Mouse (Mus musculus) limb, embryonic 13.5 days (tissue): ENCODE data around the gene Ppm1h. TPM values are rescaled to one million over a fixed set of nuclear protein-coding genes. Genes with fewer than 3 reads are reported as not detected.

ENCODE experiments used
- ATAC-seq: fragments of 200-750 bp; cut with Nextera tagmentation; 2 replicates; pipeline ENCODE4 v1.8.0; 2017; ENCODE audit warnings: low read depth, moderate number of reproducible peaks, moderate TSS enrichment; ENCODE audit not compliant: low FRiP score
- H3K27ac ChIP-seq: fragments of 300-500 bp; sonication (generic); 2 replicates; pipeline ENCODE4 v1.5.1; 2015; ENCODE audit warnings: inconsistent platforms, mild to moderate bottlenecking, moderate library complexity
- H3K27me3 ChIP-seq: fragments of 300-500 bp; sonication (generic); 2 replicates; pipeline ENCODE4 v1.6.1; 2015; ENCODE audit warnings: mild to moderate bottlenecking, inconsistent platforms
- H3K36me3 ChIP-seq: fragments of 300-500 bp; sonication (generic); 2 replicates; pipeline ENCODE4 v1.6.1; 2015; ENCODE audit warnings: inconsistent platforms, mild to moderate bottlenecking, moderate library complexity
- H3K4me1 ChIP-seq: fragments of 300-500 bp; sonication (generic); 2 replicates; pipeline ENCODE4 v1.6.1; 2015; ENCODE audit warnings: inconsistent platforms
- H3K4me2 ChIP-seq: fragments of 300-500 bp; sonication (generic); replicated peaks from 2 replicates; pipeline ENCODE4 v1.6.1; 2015; ENCODE audit warnings: inconsistent platforms, mild to moderate bottlenecking, moderate library complexity
- H3K4me3 ChIP-seq: fragments of 300-500 bp; sonication (generic); 2 replicates; pipeline ENCODE4 v1.5.1; 2015; ENCODE audit warnings: moderate library complexity, mild to moderate bottlenecking, inconsistent platforms
- H3K9ac ChIP-seq: fragments of 300-500 bp; sonication (generic); 2 replicates; pipeline ENCODE4 v1.6.1; 2015; ENCODE audit warnings: mild to moderate bottlenecking, inconsistent platforms
- H3K9me3 ChIP-seq: fragments of 300-500 bp; sonication (generic); 2 replicates; pipeline ENCODE4 v1.6.1; 2016; ENCODE audit warnings: inconsistent platforms
- WGBS: fragments of 180-500 bp; shearing (Covaris S2); methylation state at CpG from one replicate; pipeline ENCODE4 v1.1.7; 2015; 5-methylcytosine and 5-hydroxymethylcytosine counted together
- polyA plus RNA-seq: library from polyadenylated mRNA; unstranded; fragments of >200 nt; fragmentation: Nextera tagmentation; extraction: Ambion mirVana; gene quantifications from 2 replicates; pipeline ENCODE4 v1.2.1, GENCODE M21; 2015

Ppm1h gene
- polyA plus RNA-seq, 1 experiment from 2014 or later: 4.1 TPM

- ATAC-seq: no peak
- no peaks in the 10 kb centered on the region for H3K36me3 ChIP-seq
- peaks cover 33% of the 10 kb centered on the region for H3K4me1 ChIP-seq
Measured at GRCm38 (mm10) chr10:122712307-122712706, 33.7 kb downstream of the Ppm1h start.

GRCm38 (mm10) chr10:122715856-122716255 lies 37.3 kb downstream of the Ppm1h start:
- H3K4me1 ChIP-seq: peaks cover 12% of the 10 kb centered on the region
- ATAC-seq: no peak
- 83% methylated on average over 12 of the region's 12 CpGs for WGBS
- no peak overlapping the region for H3K4me3 ChIP-seq
- no peak overlapping the region for H3K4me2 ChIP-seq
- H3K9me3 ChIP-seq: no peaks in the 10 kb centered on the region
- no peak overlapping the region for H3K9ac ChIP-seq
- H3K36me3 ChIP-seq: no peaks in the 10 kb centered on the region
- H3K27me3 ChIP-seq: no peaks in the 10 kb centered on the region
- no peak overlapping the region for H3K27ac ChIP-seq

More at GRCm38 (mm10) chr10:122712307-122712706, 33.7 kb downstream of the Ppm1h start:
- Histone ChIP-seq H3K9me3 (no peaks in the 10 kb centered on the region), H3K4me2 (no peak overlapping the region), H3K27me3 (no peaks in the 10 kb centered on the region), H3K9ac (no peak overlapping the region), H3K27ac (no peak overlapping the region), H3K4me3 (no peak overlapping the region)
- WGBS: 72% methylated on average over 5 of the region's 5 CpGs

GRCm38 (mm10) chr10:122716286-122716685 lies 37.7 kb downstream of the Ppm1h start:
- ATAC-seq: no peak
- 64% methylated on average over 8 of the region's 8 CpGs for WGBS
- peaks cover 8% of the 10 kb centered on the region for H3K4me1 ChIP-seq

GRCm38 (mm10) chr10:122716739-122717474 lies 38.3 kb downstream of the Ppm1h start:
- Histone ChIP-seq H3K9me3 (no peaks in the 10 kb centered on the region), H3K9ac (no peak overlapping the region), H3K4me3 (no peak overlapping the region), H3K4me1 (peaks cover 1% of the 10 kb centered on the region), H3K4me2 (no peak overlapping the region), H3K27ac (no peak overlapping the region), H3K27me3 (no peaks in the 10 kb centered on the region), H3K36me3 (no peaks in the 10 kb centered on the region)
- no peak for ATAC-seq
- 79% methylated on average over 14 of the region's 14 CpGs for WGBS

More at GRCm38 (mm10) chr10:122716286-122716685, 37.7 kb downstream of the Ppm1h start:
- Histone ChIP-seq H3K36me3 (no peaks in the 10 kb centered on the region), H3K27ac (no peak overlapping the region), H3K27me3 (no peaks in the 10 kb centered on the region), H3K4me2 (no peak overlapping the region), H3K9ac (no peak overlapping the region), H3K9me3 (no peaks in the 10 kb centered on the region), H3K4me3 (no peak overlapping the region)

GRCm38 (mm10) chr10:122717754-122718415 lies 39.3 kb downstream of the Ppm1h start:
- H3K9ac ChIP-seq: no peak overlapping the region
- H3K4me3 ChIP-seq: no peak overlapping the region
- no peak overlapping the region for H3K4me2 ChIP-seq
- H3K36me3 ChIP-seq: no peaks in the 10 kb centered on the region
- no peaks in the 10 kb centered on the region for H3K4me1 ChIP-seq
- 75% methylated on average over 14 of the region's 14 CpGs for whole genome bisulfite sequencing
- no peaks in the 10 kb centered on the region for H3K9me3 ChIP-seq
- no peak for ATAC-seq
- H3K27me3 ChIP-seq: no peaks in the 10 kb centered on the region
- no peak overlapping the region for H3K27ac ChIP-seq

GRCm38 (mm10) chr10:122718951-122719350 lies 40.4 kb downstream of the Ppm1h start:
- Histone ChIP-seq H3K9ac (no peak overlapping the region), H3K27me3 (no peaks in the 10 kb centered on the region), H3K27ac (no peak overlapping the region), H3K4me3 (no peak overlapping the region), H3K9me3 (no peaks in the 10 kb centered on the region), H3K4me2 (no peak overlapping the region), H3K36me3 (no peaks in the 10 kb centered on the region), H3K4me1 (no peaks in the 10 kb centered on the region)
- no peak for ATAC-seq
- 70% methylated on average over 7 of the region's 7 CpGs for WGBS

GRCm38 (mm10) chr10:122722111-122722510 lies 43.5 kb downstream of the Ppm1h start:
- Histone ChIP-seq H3K4me3 (no peak overlapping the region), H3K27me3 (no peaks in the 10 kb centered on the region), H3K4me1 (no peaks in the 10 kb centered on the region), H3K9me3 (no peaks in the 10 kb centered on the region), H3K27ac (no peak overlapping the region), H3K9ac (no peak overlapping the region), H3K36me3 (no peaks in the 10 kb centered on the region), H3K4me2 (no peak overlapping the region)
- no peak for ATAC-seq
- 82% methylated on average over 6 of the region's 6 CpGs for WGBS

- ATAC-seq: no peak
- Histone ChIP-seq H3K9me3 (no peaks in the 10 kb centered on the region), H3K9ac (no peak overlapping the region), H3K4me1 (no peaks in the 10 kb centered on the region), H3K4me2 (no peak overlapping the region), H3K36me3 (no peaks in the 10 kb centered on the region), H3K27me3 (no peaks in the 10 kb centered on the region), H3K4me3 (no peak overlapping the region), H3K27ac (no peak overlapping the region)
- WGBS: 84% methylated on average over 4 of the region's 4 CpGs
Measured at GRCm38 (mm10) chr10:122724692-122725091, 46.1 kb downstream of the Ppm1h start.

- H3K4me2 ChIP-seq: no peak overlapping the region
- ATAC-seq: no peak
- H3K9ac ChIP-seq: no peak overlapping the region
- WGBS: 65% methylated on average over 4 of the region's 4 CpGs
- H3K9me3 ChIP-seq: no peaks in the 10 kb centered on the region
- H3K36me3 ChIP-seq: no peaks in the 10 kb centered on the region
- no peaks in the 10 kb centered on the region for H3K27me3 ChIP-seq
- no peak overlapping the region for H3K4me3 ChIP-seq
- H3K27ac ChIP-seq: no peak overlapping the region
- no peaks in the 10 kb centered on the region for H3K4me1 ChIP-seq
Measured at GRCm38 (mm10) chr10:122727228-122727627, 48.7 kb downstream of the Ppm1h start.

- no peaks in the 10 kb centered on the region for H3K4me1 ChIP-seq
- no peak overlapping the region for H3K4me3 ChIP-seq
- no peak overlapping the region for H3K27ac ChIP-seq
- H3K27me3 ChIP-seq: no peaks in the 10 kb centered on the region
- no peaks in the 10 kb centered on the region for H3K9me3 ChIP-seq
- 83% methylated on average over 2 of the region's 2 CpGs for WGBS
- H3K36me3 ChIP-seq: no peaks in the 10 kb centered on the region
- no peak overlapping the region for H3K9ac ChIP-seq
- ATAC-seq: no peak
- no peak overlapping the region for H3K4me2 ChIP-seq
Measured at GRCm38 (mm10) chr10:122728172-122728571, 49.6 kb downstream of the Ppm1h start.

- Histone ChIP-seq H3K4me3 (no peak overlapping the region), H3K9ac (no peak overlapping the region), H3K9me3 (no peaks in the 10 kb centered on the region), H3K27ac (no peak overlapping the region), H3K4me2 (no peak overlapping the region), H3K4me1 (peaks cover 9% of the 10 kb centered on the region), H3K36me3 (no peaks in the 10 kb centered on the region), H3K27me3 (no peaks in the 10 kb centered on the region)
- over 99% methylated on average over 3 of the region's 3 CpGs for WGBS
- ATAC-seq: no peak
Measured at GRCm38 (mm10) chr10:122732146-122732545, 53.6 kb downstream of the Ppm1h start.

GRCm38 (mm10) chr10:122734521-122734920 lies 56.0 kb downstream of the Ppm1h start:
- no peaks in the 10 kb centered on the region for H3K9me3 ChIP-seq
- peaks cover 17% of the 10 kb centered on the region for H3K4me1 ChIP-seq
- H3K4me2 ChIP-seq: no peak overlapping the region
- no peaks in the 10 kb centered on the region for H3K36me3 ChIP-seq
- no peak overlapping the region for H3K9ac ChIP-seq
- no peak overlapping the region for H3K27ac ChIP-seq
- WGBS: 90% methylated on average over 4 of the region's 4 CpGs
- H3K4me3 ChIP-seq: no peak overlapping the region
- no peaks in the 10 kb centered on the region for H3K27me3 ChIP-seq
- no peak for ATAC-seq
